Mouse (Mus musculus) 3134 (cell line): ENCODE data around the gene Dnajc13.

Experiments
- DNase-seq: peaks from one replicate; pipeline ENCODE4 v3.0.0-alpha.2; 2011; ENCODE audit warnings: low spot score; ENCODE audit not compliant: insufficient read length; ENCODE audit errors: extremely low read depth

Gene Dnajc13

GRCm38 (mm10) chr9:104262823-104263352, at the start of gene Dnajc13:
Gene Dnajc13, minus strand, starts transcription at chr9:104262930.
- peak; percentile 100 for DNase-seq

- DNase-seq: no peak
These were observed 44.0 kb upstream of the Dnajc13 start for GRCm38 (mm10) chr9:104306734-104307133.

- DNase-seq: peak; percentile 45
These were observed 42.8 kb upstream of the Dnajc13 start for GRCm38 (mm10) chr9:104305333-104306111.

GRCm38 (mm10) chr9:104304800-104305199, 42.1 kb upstream of the Dnajc13 start:
- no peak for DNase-seq

GRCm38 (mm10) chr9:104304376-104304775, 41.6 kb upstream of the Dnajc13 start:
- DNase-seq: no peak

GRCm38 (mm10) chr9:104300569-104300968, 37.8 kb upstream of the Dnajc13 start:
- no peak for DNase-seq

- no peak for DNase-seq
These were observed 34.3 kb upstream of the Dnajc13 start for GRCm38 (mm10) chr9:104297041-104297440.

- no peak for DNase-seq
These were observed 22.2 kb upstream of the Dnajc13 start for GRCm38 (mm10) chr9:104284934-104285333.

- no peak for DNase-seq
These were observed 19.8 kb upstream of the Dnajc13 start for GRCm38 (mm10) chr9:104282536-104282935.

- peak; percentile 16 for DNase-seq
These were observed 19.0 kb upstream of the Dnajc13 start for GRCm38 (mm10) chr9:104281737-104282136.

- DNase-seq: no peak
These were observed 18.2 kb upstream of the Dnajc13 start for GRCm38 (mm10) chr9:104280725-104281495.

GRCm38 (mm10) chr9:104277528-104278162, 14.9 kb upstream of the Dnajc13 start:
- peak; percentile 35 for DNase-seq

- no peak for DNase-seq
These were observed 12.5 kb upstream of the Dnajc13 start for GRCm38 (mm10) chr9:104275084-104275785.

GRCm38 (mm10) chr9:104272057-104272456, 9.3 kb upstream of the Dnajc13 start:
- no peak for DNase-seq

GRCm38 (mm10) chr9:104271642-104272041, 8.9 kb upstream of the Dnajc13 start:
- DNase-seq: no peak

- no peak for DNase-seq
These were observed 7.2 kb upstream of the Dnajc13 start for GRCm38 (mm10) chr9:104269944-104270343.

- DNase-seq: no peak
These were observed 6.7 kb upstream of the Dnajc13 start for GRCm38 (mm10) chr9:104269349-104269871.

- no peak for DNase-seq
These were observed 1.8 kb upstream of the Dnajc13 start for GRCm38 (mm10) chr9:104264567-104264966.

GRCm38 (mm10) chr9:104262016-104262762, 541 bp downstream of the Dnajc13 start:
- peak; percentile 74 for DNase-seq

- DNase-seq: no peak
These were observed 2.4 kb downstream of the Dnajc13 start for GRCm38 (mm10) chr9:104260306-104260705.
